Mouse (Mus musculus) spleen, adult 2 months (tissue): ENCODE data around the gene Ccdc85b.

Experiments used
- CTCF ChIP-seq: fragments of 200-500 bp; IDR thresholded peaks from 2 replicates; pipeline ENCODE4 v1.5.1; 2011; ENCODE audit warnings: mild to moderate bottlenecking, inconsistent platforms; ENCODE audit not compliant: insufficient read depth, insufficient read length, insufficient replicate concordance; ENCODE audit errors: extremely low read depth
- POLR2A ChIP-seq: fragments of 200-500 bp; IDR thresholded peaks from 2 replicates; pipeline ENCODE4 v1.6.1; 2011; ENCODE audit warnings: low read depth, low read length, inconsistent platforms

GRCm38 (mm10) chr19:5414534-5414957 lies 43.1 kb downstream of the Ccdc85b start:
- no peak for TF ChIP-seq CTCF
- TF ChIP-seq POLR2A, result no peak
